Mouse (Mus musculus): Measurements from ENCODE around the gene Gid4.

DNA sequence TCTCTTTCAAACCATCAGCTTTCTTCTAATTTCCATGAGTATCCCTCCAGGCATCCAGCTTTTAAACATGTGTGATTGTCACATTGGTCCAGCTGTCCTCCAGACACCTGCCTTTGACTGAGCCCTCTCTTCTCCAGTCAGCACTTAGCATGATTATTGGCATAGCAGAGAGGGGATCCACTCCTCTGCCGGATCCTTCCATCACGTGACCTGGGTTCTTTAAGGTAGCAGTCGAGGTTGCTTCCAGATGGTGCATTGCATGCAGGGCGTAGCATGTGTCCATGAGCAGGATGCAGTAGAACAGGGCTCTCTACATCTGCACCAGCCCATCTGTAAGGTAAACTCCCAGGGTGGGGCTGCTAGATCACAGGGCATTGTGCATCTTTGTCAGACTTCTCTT, 48.0 kb upstream of the Gid4 start:
- TF ChIP-seq CTCF (IDR thresholded peaks at IDR 0.05; ENCODE audit: extremely low read depth, insufficient read length, insufficient replicate concordance, low read depth, low read length) (no peak), POLR2A (IDR thresholded peaks at IDR 0.05; ENCODE audit: low read depth, low read length) (no peak)
